Mouse (Mus musculus) spleen, adult 18-20 months (tissue): ENCODE results near the gene Gm10720.
A peak's percentile ranks its signal among the peaks of the same experiment; 100 is the strongest.
"Not testable (repeated sequence)": the region's sequence is repeated elsewhere in the genome, so short reads cannot be mapped to it uniquely, and the experiment has no call there.

Experiments used
- DNase-seq, 2 experiments: peaks; one replicate each; pipeline ENCODE4 v3.0.0; 2022; ENCODE audit warnings: mixed read lengths in 2 of 2

The Gm10720 gene

DNA sequence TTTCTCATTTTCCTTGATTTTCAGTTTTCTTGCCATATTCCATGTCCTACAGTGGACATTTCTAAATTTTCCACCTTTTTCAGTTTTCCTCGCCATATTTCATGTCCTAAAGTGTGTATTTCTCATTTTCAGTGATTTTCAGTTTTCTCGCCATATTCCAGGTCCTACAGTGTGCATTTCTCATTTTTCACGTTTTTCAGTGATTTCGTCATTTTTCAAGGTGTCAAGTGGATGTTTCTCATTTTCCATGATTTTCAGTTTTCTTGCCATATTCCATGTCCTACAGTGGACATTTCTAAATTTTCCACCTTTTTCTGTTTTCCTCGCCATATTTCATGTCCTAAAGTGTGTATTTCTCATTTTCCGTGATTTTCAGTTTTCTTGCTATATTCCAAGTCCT is 10.2 kb downstream of the Gm10720 start:
- peak; percentile 48 to 62 for DNase-seq

DNA sequence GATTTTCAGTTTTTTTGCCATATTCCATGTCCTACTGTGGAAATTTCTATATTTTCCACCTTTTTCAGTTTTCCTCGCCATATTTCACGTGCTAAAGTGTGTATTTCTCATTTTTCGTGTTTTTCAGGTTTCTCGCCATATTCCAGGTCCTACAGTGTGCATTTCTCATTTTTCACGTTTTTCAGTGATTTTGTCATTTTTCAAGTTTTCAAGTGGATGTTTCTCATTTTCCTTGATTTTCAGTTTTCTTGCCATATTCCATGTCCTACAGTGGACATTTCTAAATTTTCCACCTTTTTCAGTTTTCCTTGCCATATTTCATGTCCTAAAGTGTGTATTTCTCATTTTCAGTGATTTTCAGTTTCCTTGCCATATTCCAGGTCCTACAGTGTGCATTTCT is 10.7 kb downstream of the Gm10720 start:
- DNase-seq = not testable (repeated sequence)

DNA sequence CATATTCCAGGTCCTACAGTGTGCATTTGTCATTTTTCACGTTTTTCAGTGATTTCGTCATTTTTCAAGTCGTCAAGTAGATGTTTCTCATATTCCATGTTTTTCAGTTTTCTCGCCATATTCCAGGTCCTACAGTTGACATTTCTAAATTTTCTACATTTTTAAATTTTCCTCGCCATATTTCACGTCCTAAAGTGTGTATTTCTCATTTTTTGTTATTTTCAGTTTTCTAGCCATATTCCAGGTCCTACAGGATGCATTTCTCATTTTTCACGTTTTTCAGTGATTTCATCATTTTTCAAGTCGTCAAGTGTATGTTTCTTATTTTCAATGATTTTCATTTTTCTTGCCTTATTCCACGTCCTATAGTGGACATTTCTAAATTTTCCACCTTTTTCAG is 11.3 kb downstream of the Gm10720 start:
- DNase-seq = not testable (repeated sequence)

DNA sequence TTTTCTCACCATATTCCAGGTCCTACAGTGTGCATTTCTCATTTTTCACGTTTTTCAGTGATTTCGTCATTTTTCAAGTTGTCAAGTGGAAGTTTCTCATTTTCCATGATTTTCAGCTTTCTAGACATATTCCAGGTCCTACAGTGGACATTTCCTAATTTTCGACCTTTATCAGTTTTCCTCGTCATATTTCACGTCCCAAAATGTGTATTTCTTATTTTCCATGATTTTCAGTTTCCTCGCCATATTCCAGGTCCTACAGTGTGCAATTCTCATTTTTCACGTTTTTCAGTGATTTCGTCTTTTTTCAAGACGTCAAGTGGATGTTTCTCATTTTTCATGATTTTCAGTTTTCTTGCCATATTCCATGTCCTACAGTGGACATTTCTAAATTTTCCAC is 11.7 kb downstream of the Gm10720 start:
- DNase-seq = not testable (repeated sequence)

DNA sequence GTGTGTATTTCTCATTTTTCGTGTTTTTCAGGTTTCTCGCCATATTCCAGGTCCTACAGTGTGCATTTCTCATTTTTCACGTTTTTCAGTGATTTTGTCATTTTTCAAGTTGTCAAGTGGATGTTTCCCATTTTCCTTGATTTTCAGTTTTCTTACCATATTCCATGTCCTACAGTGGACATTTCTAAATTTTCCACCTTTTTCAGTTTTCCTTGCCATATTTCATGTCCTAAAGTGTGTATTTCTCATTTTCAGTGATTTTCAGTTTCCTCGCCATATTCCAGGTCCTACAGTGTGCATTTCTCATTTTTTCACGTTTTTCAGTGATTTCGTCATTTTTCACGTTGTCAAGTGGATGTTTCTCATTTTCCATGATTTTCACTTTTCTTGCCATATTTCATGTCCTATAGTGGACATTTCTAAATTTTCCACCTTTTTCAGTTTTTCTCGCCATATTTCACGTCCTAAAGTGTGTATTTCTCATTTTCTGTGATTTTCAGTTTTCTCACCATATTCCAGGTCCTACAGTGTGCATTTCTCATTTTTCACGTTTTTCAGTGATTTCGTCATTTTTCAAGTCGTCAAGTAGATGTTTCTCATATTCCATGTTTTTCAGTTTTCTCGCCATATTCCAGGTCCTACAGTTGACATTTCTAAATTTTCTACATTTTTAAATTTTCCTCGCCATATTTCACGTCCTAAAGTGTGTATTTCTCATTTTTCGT is 14.0 kb downstream of the Gm10720 start:
- peak in 1 of 2 experiments; percentile 11 for DNase-seq

DNA sequence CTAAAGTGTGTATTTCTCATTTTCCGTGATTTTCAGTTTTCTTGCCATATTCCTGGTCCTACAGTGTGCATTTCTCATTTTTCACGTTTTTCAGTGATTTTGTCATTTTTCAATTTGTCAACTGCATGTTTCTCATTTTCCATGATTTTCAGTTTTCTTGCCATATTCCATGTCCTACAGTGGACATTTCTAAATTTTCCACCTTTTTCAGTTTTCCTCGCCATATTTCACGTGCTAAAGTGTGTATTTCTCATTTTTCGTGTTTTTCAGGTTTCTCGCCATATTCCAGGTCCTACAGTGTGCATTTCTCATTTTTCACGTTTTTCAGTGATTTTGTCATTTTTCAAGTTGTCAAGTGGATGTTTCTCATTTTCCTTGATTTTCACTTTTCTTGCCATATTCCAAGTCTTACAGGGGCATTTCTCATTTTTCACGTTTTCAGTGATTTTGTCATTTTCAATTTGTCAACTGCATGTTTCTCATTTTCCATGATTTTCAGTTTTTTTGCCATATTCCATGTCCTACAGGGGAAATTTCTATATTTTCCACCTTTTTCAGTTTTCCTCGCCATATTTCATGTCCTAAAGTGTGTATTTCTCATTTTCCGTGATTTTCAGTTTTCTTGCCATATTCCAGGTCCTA is 15.3 kb downstream of the Gm10720 start:
- not testable (repeated sequence) for DNase-seq

DNA sequence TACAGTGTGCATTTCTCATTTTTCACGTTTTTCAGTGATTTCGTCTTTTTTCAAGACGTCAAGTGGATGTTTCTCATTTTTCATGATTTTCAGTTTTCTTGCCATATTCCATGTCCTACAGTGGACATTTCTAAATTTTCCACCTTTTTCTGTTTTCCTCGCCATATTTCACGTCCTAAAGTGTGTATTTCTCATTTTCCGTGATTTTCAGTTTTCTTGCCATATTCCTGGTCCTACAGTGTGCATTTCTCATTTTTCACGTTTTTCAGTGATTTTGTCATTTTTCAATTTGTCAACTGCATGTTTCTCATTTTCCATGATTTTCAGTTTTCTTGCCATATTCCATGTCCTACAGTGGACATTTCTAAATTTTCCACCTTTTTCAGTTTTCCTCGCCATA is 18.8 kb downstream of the Gm10720 start, which contains the start of gene Gm17535:
TSS of gene Gm17535 (plus strand) at position 301 of the 400 bp plus-strand sequence.
- not testable (repeated sequence) for DNase-seq

DNA sequence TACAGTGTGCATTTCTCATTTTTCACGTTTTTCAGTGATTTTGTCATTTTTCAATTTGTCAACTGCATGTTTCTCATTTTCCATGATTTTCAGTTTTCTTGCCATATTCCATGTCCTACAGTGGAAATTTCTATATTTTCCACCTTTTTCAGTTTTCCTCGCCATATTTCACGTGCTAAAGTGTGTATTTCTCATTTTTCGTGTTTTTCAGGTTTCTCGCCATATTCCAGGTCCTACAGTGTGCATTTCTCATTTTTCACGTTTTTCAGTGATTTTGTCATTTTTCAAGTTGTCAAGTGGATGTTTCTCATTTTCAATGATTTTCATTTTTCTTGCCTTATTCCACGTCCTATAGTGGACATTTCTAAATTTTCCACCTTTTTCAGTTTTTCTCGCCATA is 21.1 kb downstream of the Gm10720 start, which contains the start of gene Gm10715:
TSS of gene Gm10715 (plus strand) at position 301 of the 400 bp plus-strand sequence.
- DNase-seq = not testable (repeated sequence)

DNA sequence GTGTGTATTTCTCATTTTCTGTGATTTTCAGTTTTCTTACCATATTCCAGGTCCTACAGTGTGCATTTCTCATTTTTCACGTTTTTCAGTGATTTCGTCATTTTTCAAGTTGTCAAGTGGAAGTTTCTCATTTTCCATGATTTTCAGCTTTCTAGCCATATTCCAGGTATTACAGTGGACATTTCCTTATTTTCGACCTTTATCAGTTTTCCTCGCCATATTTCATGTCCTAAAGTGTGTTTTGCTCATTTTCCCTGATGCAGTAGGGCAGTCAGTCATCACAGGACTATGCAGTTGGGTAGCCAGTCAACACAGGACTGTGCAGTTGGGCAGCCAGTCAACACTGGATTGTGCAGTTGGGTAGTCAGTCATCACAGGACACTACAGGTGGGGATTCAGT is 22.7 kb downstream of the Gm10720 start:
- DNase-seq = not testable (repeated sequence)
